Mouse (Mus musculus): ENCODE measurements around the gene Eva1c. TPM values are rescaled to one million over a fixed set of nuclear protein-coding genes. Genes with fewer than 3 reads are reported as not detected.
A peak's percentile ranks its signal among the peaks of the same experiment; 100 is the strongest.

Eva1c gene
- total and polyA plus RNA-seq, 3 experiments = not detected

DNA sequence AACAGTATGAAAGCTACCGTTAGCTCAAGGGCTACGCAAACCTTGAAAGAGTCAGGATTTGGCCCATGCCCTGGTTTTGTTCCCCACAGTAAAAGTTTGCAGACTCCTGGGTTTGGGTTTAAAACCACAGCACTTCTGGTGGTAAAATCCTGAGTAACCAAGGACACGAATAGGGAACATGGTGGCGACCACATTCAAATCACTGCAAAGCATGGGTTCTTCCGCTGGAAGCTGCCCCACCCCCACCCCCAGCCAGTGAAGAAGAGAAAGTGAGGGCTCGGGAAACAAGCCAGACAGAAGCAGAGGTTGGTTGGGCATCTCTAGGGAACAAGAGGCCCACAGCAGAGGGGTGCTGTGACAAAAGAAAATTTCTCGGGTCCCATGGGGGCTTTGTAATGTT lies 80.7 kb downstream of the Eva1c start (continued):
- no peak for TF ChIP-seq ZNF384 (IDR thresholded peaks at IDR 0.05; ENCODE audit: low read depth, low read length)
- TF ChIP-seq ETS1 (conservative IDR thresholded peaks at IDR 0.05; ENCODE audit: low read depth, low read length) = peak; percentile 51
- TF ChIP-seq CHD1 (IDR thresholded peaks at IDR 0.05; ENCODE audit: low read depth, low read length) = no peak
- TF ChIP-seq MAZ (IDR thresholded peaks at IDR 0.05; ENCODE audit: low read depth, low read length) = no peak
- TF ChIP-seq RCOR1 (conservative IDR thresholded peaks at IDR 0.05; ENCODE audit: low read depth, low read length) = no peak
- TF ChIP-seq IRF4 (IDR thresholded peaks at IDR 0.05; ENCODE audit: low read depth, low read length) = peak; percentile 69
- no peak for TF ChIP-seq MAX (IDR thresholded peaks at IDR 0.05; ENCODE audit: low read length)
- TF ChIP-seq JUND (conservative IDR thresholded peaks at IDR 0.05; ENCODE audit: low read depth, low read length) = no peak
- TF ChIP-seq E2F4 (IDR thresholded peaks at IDR 0.05; ENCODE audit: insufficient replicate concordance, low read depth, low read length) = no peak
- no peak for TF ChIP-seq USF2 (conservative IDR thresholded peaks at IDR 0.05; ENCODE audit: low read depth, low read length)
- TF ChIP-seq USF1 (IDR thresholded peaks at IDR 0.05; ENCODE audit: low read depth, low read length) = no peak
- peak; percentile 91 for TF ChIP-seq MAFK (IDR thresholded peaks at IDR 0.05; ENCODE audit: insufficient replicate concordance, low read length)
- TF ChIP-seq CTCF (conservative IDR thresholded peaks at IDR 0.05 in 1 of 2, IDR thresholded peaks at IDR 0.05 in 1 of 2; ENCODE audit: low read depth in 2 of 2, low read length in 2 of 2) = no peak
- no peak for TF ChIP-seq ZC3H11A (IDR thresholded peaks at IDR 0.05; ENCODE audit: low read depth, low read length)
- TF ChIP-seq TCF12 (IDR thresholded peaks at IDR 0.05; ENCODE audit: low read depth, low read length) = peak; percentile 15; the same call in 1 of the 2 replicates

DNA sequence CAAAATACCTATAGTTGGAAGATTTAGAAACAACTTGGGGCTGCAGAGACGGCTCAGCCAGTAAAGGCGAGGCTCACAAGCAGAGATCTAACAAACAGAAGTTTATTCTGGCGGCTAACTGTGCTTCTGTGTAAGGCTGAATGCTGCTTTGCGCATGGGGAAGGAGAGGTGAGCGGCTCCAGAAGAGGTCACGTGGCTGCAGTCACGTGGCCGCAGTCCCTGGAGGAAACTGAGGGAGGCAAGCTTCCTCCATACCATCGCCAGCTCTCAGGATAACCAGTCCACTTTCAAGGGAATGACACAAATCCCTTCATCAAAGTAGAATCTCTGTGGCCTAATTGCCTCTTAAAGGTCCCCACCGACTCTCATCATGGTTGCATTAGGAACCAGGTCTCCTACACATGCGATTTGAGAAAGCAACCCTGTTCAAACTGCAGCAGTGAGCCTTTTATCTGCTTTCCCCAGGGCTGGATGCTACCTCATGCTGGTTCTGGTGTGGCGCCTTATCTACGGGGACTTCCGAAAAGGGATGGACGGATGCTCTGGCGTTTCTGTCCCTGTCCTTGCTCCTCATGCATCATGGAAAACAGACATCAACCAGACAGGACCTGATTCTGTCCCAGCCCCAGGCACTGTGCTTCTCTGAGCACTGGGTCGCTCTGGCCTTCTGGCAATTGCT lies 84.5 kb downstream of the Eva1c start:
- Histone ChIP-seq H3K9ac (ENCODE audit: insufficient read depth, low read depth) (no peak overlapping the region), H3K4me2 (ENCODE audit: insufficient read depth, low read depth, poor library complexity, severe bottlenecking) (no peak overlapping the region), H3K9me3 (replicated peaks; ENCODE audit: low read length) (no peaks in the 10 kb centered on the region), H3K27me3 (replicated peaks) (peaks cover 79% of the 10 kb centered on the region), H3K36me3 (replicated peaks in 1 of 2; ENCODE audit: control insufficient read depth in 1 of 2, insufficient read depth in 1 of 2, low read length in 1 of 2) (no peaks in the 10 kb centered on the region), H3K27ac (ENCODE audit: insufficient read depth, low read depth) (no peak overlapping the region), H3K4me3 (replicated peaks in 1 of 3; ENCODE audit: low read depth in 2 of 3, low read length in 2 of 3, poor library complexity in 1 of 3) (no peak overlapping the region), H3K79me2 (replicated peaks; ENCODE audit: control insufficient read depth, extremely low read depth, insufficient read depth, poor library complexity, severe bottlenecking) (no peaks in the 10 kb centered on the region), H3K4me1 (ENCODE audit: control insufficient read depth in 1 of 2, insufficient read depth in 2 of 2) (peaks cover 0 to 20% of the 10 kb centered on the region in 2 experiments; a peak in 3 of 4 replicates)
- no peak for TF ChIP-seq TCF12 (IDR thresholded peaks at IDR 0.05; ENCODE audit: low read depth, low read length)
- no peak for TF ChIP-seq HCFC1 (IDR thresholded peaks at IDR 0.05; ENCODE audit: low read depth, low read length)
- TF ChIP-seq SIN3A (IDR thresholded peaks at IDR 0.05; ENCODE audit: low read length) = no peak
- TF ChIP-seq ZNF384 (IDR thresholded peaks at IDR 0.05; ENCODE audit: low read depth, low read length) = no peak
- no peak for TF ChIP-seq CHD1 (IDR thresholded peaks at IDR 0.05; ENCODE audit: low read depth, low read length)
- 0 out of 2 replicates have a peak, but pooled peaks have one; percentile 44 for TF ChIP-seq BHLHE40 (IDR thresholded peaks at IDR 0.05; ENCODE audit: low read depth, low read length)
- TF ChIP-seq MYC (IDR thresholded peaks at IDR 0.05; ENCODE audit: low read depth, low read length) = no peak
- TF ChIP-seq MEF2A (IDR thresholded peaks at IDR 0.05; ENCODE audit: borderline replicate concordance, low read depth, low read length) = no peak
- TF ChIP-seq IRF4 (IDR thresholded peaks at IDR 0.05; ENCODE audit: low read depth, low read length) = no peak
- TF ChIP-seq POLR2AphosphoS2 (IDR thresholded peaks at IDR 0.05; ENCODE audit: low read depth, low read length) = no peak
- TF ChIP-seq MAZ (IDR thresholded peaks at IDR 0.05; ENCODE audit: low read depth, low read length) = no peak
- no peak for TF ChIP-seq TBP (conservative IDR thresholded peaks at IDR 0.05; ENCODE audit: low read depth, low read length)
- TF ChIP-seq USF1 (IDR thresholded peaks at IDR 0.05; ENCODE audit: low read depth, low read length) = peak; percentile 81
- TF ChIP-seq UBTF (IDR thresholded peaks at IDR 0.05; ENCODE audit: low read depth, low read length) = no peak
- TF ChIP-seq RCOR1 (conservative IDR thresholded peaks at IDR 0.05; ENCODE audit: low read depth, low read length) = no peak
- no peak for TF ChIP-seq KAT2A (IDR thresholded peaks at IDR 0.05; ENCODE audit: insufficient replicate concordance, low read length)
- no peak for TF ChIP-seq NRF1 (IDR thresholded peaks at IDR 0.05; ENCODE audit: low read depth, low read length)
- no peak for TF ChIP-seq MXI1 (IDR thresholded peaks at IDR 0.05; ENCODE audit: low read depth, low read length)
- no peak for TF ChIP-seq EP300 (IDR thresholded peaks at IDR 0.05; ENCODE audit: low read length)
- no peak for TF ChIP-seq NELFE (IDR thresholded peaks at IDR 0.05; ENCODE audit: low read depth, low read length)
- TF ChIP-seq POLR2A (IDR thresholded peaks at IDR 0.05; ENCODE audit: low read depth, low read length) = no peak
- TF ChIP-seq SMC3 (IDR thresholded peaks at IDR 0.05; ENCODE audit: low read depth, low read length) = no peak
- no peak for TF ChIP-seq PAX5 (IDR thresholded peaks at IDR 0.05; ENCODE audit: low read length)
- no peak for TF ChIP-seq ETS1 (conservative IDR thresholded peaks at IDR 0.05; ENCODE audit: low read depth, low read length)
- peak; percentile 61; the same call in 1 of the 2 replicates for TF ChIP-seq MAX (IDR thresholded peaks at IDR 0.05; ENCODE audit: low read length)
- peak; percentile 84 for TF ChIP-seq USF2 (conservative IDR thresholded peaks at IDR 0.05; ENCODE audit: low read depth, low read length)
- no peak for TF ChIP-seq CHD2 (IDR thresholded peaks at IDR 0.05; ENCODE audit: low read length)
- TF ChIP-seq RAD21 (IDR thresholded peaks at IDR 0.05; ENCODE audit: low read depth, low read length) = no peak
- no peak for TF ChIP-seq E2F4 (IDR thresholded peaks at IDR 0.05; ENCODE audit: insufficient replicate concordance, low read depth, low read length)
- in situ Hi-C loops (cut with MboI; ENCODE audit: low pct_ligation_motif_present, low pct_unique_long_range_greater_than_20kb, low sequenced_read_pairs) = no loop called here
- dilution Hi-C loops (cut with MboI; ENCODE audit: extremely low pct_ligation_motif_present, extremely low pct_unique_long_range_greater_than_20kb, low sequenced_read_pairs) = no loop called here
- DNase-seq (ENCODE audit: extremely low read depth) = no peak
